Mouse (Mus musculus) midbrain, postnatal 0 days (tissue): ENCODE data around the gene Dnah11. TPM values are rescaled to one million over a fixed set of nuclear protein-coding genes. Genes with fewer than 3 reads are reported as not detected.

Source experiments
- ATAC-seq: fragments of 200-750 bp; cut with Nextera tagmentation; 2 replicates; pipeline ENCODE4 v1.8.0; 2017; ENCODE audit warnings: moderate number of reproducible peaks, mild to moderate bottlenecking, moderate TSS enrichment, moderate library complexity; ENCODE audit not compliant: low FRiP score
- DNase-seq: peaks from one replicate; pipeline ENCODE4 v3.0.0-alpha.2; 2015; ENCODE audit warnings: low spot score
- H3K27ac ChIP-seq: fragments of 300-500 bp; sonication (generic); 2 replicates; pipeline ENCODE4 v1.5.1; 2014; ENCODE audit warnings: low read depth, mild to moderate bottlenecking, low read length, mixed read lengths
- H3K27me3 ChIP-seq: fragments of 300-500 bp; sonication (generic); 2 replicates; pipeline ENCODE4 v1.6.1; 2014; ENCODE audit warnings: low read length, control low read depth, mixed read lengths; ENCODE audit not compliant: insufficient read depth
- H3K36me3 ChIP-seq: fragments of 300-500 bp; sonication (generic); 2 replicates; pipeline ENCODE4 v1.6.1; 2014; ENCODE audit warnings: low read length, control low read depth, mixed read lengths; ENCODE audit not compliant: insufficient read depth
- H3K4me1 ChIP-seq: fragments of 300-500 bp; sonication (generic); 2 replicates; pipeline ENCODE4 v1.6.1; 2014; ENCODE audit warnings: mild to moderate bottlenecking, control low read depth, antibody characterized with exemption, low read length, mixed read lengths; ENCODE audit not compliant: insufficient read depth
- H3K4me2 ChIP-seq: fragments of 300-500 bp; sonication (generic); 2 replicates; pipeline ENCODE4 v1.6.1; 2014; ENCODE audit warnings: low read depth, mild to moderate bottlenecking, low read length, mixed read lengths; ENCODE audit not compliant: poor library complexity, severe bottlenecking
- H3K4me3 ChIP-seq: fragments of 300-500 bp; sonication (generic); 2 replicates; pipeline ENCODE4 v1.5.1; 2014; ENCODE audit warnings: low read depth, mild to moderate bottlenecking, low read length, moderate library complexity
- H3K9ac ChIP-seq: fragments of 300-500 bp; sonication (generic); replicated peaks from 2 replicates; pipeline ENCODE4 v1.6.1; 2014; ENCODE audit warnings: mild to moderate bottlenecking, low read length, moderate library complexity, mixed read lengths; ENCODE audit not compliant: poor library complexity, severe bottlenecking
- H3K9me3 ChIP-seq: fragments of 300-500 bp; sonication (generic); 2 replicates; pipeline ENCODE4 v1.6.1; 2016; ENCODE audit warnings: low read length, control low read depth
- CTCF ChIP-seq: IDR thresholded peaks from 2 replicates; pipeline ENCODE4 v1.5.1; 2016; ENCODE audit warnings: antibody characterized with exemption, mild to moderate bottlenecking
- WGBS: fragments of 180-500 bp; shearing (Covaris S2); extraction: QIAGEN DNeasy Blood & Tissue Kit; methylation state at CpG from one replicate; pipeline ENCODE4 v1.1.7; 2014; 5-methylcytosine and 5-hydroxymethylcytosine counted together
- polyA plus RNA-seq: library from polyadenylated mRNA; unstranded; fragments of >200 nt; fragmentation: Nextera tagmentation; extraction: Ambion mirVana; gene quantifications from 2 replicates; pipeline ENCODE4 v1.2.1, GENCODE M21; 2015
- total RNA-seq: library from RNA; depleted of rRNA; stranded (reverse); fragments of >200 nt; gene quantifications from 2 replicates; pipeline ENCODE4 v1.2.3, GENCODE M21; 2014

Dnah11 gene
- total and polyA plus RNA-seq, 2 experiments from 2014 or later: 0.25 to 1.4 TPM

- Histone ChIP-seq H3K36me3 (no peaks in the 10 kb centered on the region), H3K4me2 (no peak overlapping the region), H3K9ac (no peak overlapping the region), H3K9me3 (no peaks in the 10 kb centered on the region), H3K27ac (no peak overlapping the region), H3K4me1 (no peaks in the 10 kb centered on the region), H3K4me3 (no peak overlapping the region), H3K27me3 (no peaks in the 10 kb centered on the region)
- no peak for ATAC-seq
- no peak for TF ChIP-seq CTCF
- 34% methylated on average over 2 of the region's 2 CpGs for WGBS
- DNase-seq: no peak
Observed at GRCm38 (mm10) chr12:118187663-118188062, 11.2 kb downstream of the Dnah11 start.

GRCm38 (mm10) chr12:118186881-118187489 lies 11.9 kb downstream of the Dnah11 start:
- no peak for TF ChIP-seq CTCF
- Histone ChIP-seq H3K36me3 (no peaks in the 10 kb centered on the region), H3K4me2 (no peak overlapping the region), H3K9ac (no peak overlapping the region), H3K4me3 (no peak overlapping the region), H3K27ac (no peak overlapping the region), H3K9me3 (no peaks in the 10 kb centered on the region), H3K4me1 (no peaks in the 10 kb centered on the region), H3K27me3 (no peaks in the 10 kb centered on the region)
- ATAC-seq: no peak
- DNase-seq: peak; percentile 14
- WGBS: 27% methylated on average over 4 of the region's 4 CpGs

GRCm38 (mm10) chr12:118186120-118186880 lies 12.5 kb downstream of the Dnah11 start:
- DNase-seq (no peak), ATAC-seq (no peak)
- no peak overlapping the region for H3K27ac ChIP-seq
- H3K9me3 ChIP-seq: no peaks in the 10 kb centered on the region
- no peak overlapping the region for H3K4me3 ChIP-seq
- WGBS: 50% methylated on average over 4 of the region's 4 CpGs
- no peaks in the 10 kb centered on the region for H3K4me1 ChIP-seq
- no peak for TF ChIP-seq CTCF
- no peaks in the 10 kb centered on the region for H3K36me3 ChIP-seq
- no peak overlapping the region for H3K4me2 ChIP-seq
- H3K27me3 ChIP-seq: no peaks in the 10 kb centered on the region
- H3K9ac ChIP-seq: no peak overlapping the region

GRCm38 (mm10) chr12:118184731-118185130 lies 14.1 kb downstream of the Dnah11 start:
- H3K9me3 ChIP-seq: no peaks in the 10 kb centered on the region
- H3K36me3 ChIP-seq: no peaks in the 10 kb centered on the region
- TF ChIP-seq CTCF: no peak
- H3K4me3 ChIP-seq: no peak overlapping the region
- H3K9ac ChIP-seq: no peak overlapping the region
- no peak overlapping the region for H3K4me2 ChIP-seq
- DNase-seq (no peak), ATAC-seq (no peak)
- H3K4me1 ChIP-seq: no peaks in the 10 kb centered on the region
- WGBS: 86% methylated on average over 1 of the region's 1 CpGs
- H3K27ac ChIP-seq: no peak overlapping the region
- no peaks in the 10 kb centered on the region for H3K27me3 ChIP-seq

GRCm38 (mm10) chr12:118177756-118178155 lies 21.1 kb downstream of the Dnah11 start:
- ATAC-seq (no peak), DNase-seq (no peak)
- Histone ChIP-seq H3K9ac (no peak overlapping the region), H3K4me2 (no peak overlapping the region), H3K27ac (no peak overlapping the region), H3K36me3 (no peaks in the 10 kb centered on the region), H3K4me1 (no peaks in the 10 kb centered on the region), H3K4me3 (no peak overlapping the region), H3K27me3 (no peaks in the 10 kb centered on the region), H3K9me3 (no peaks in the 10 kb centered on the region)
- TF ChIP-seq CTCF: no peak
- WGBS: 91% methylated on average over 5 of the region's 5 CpGs

GRCm38 (mm10) chr12:118164785-118165184 lies 34.1 kb downstream of the Dnah11 start:
- H3K9me3 ChIP-seq: no peaks in the 10 kb centered on the region
- H3K4me3 ChIP-seq: no peak overlapping the region
- H3K4me2 ChIP-seq: no peak overlapping the region
- TF ChIP-seq CTCF: no peak
- no peaks in the 10 kb centered on the region for H3K4me1 ChIP-seq
- DNase-seq: no peak
- H3K27ac ChIP-seq: no peak overlapping the region
- no peaks in the 10 kb centered on the region for H3K36me3 ChIP-seq
- ATAC-seq: no peak
- H3K27me3 ChIP-seq: no peaks in the 10 kb centered on the region
- 44% methylated on average over 4 of the region's 4 CpGs for WGBS
- H3K9ac ChIP-seq: no peak overlapping the region
